Mouse (Mus musculus) midbrain, embryonic 10.5 days (tissue): ENCODE measurements around the gene Pid1. TPM values are rescaled to one million over a fixed set of nuclear protein-coding genes. Genes with fewer than 3 reads are reported as not detected.

Experiments used
- DNase-seq: peaks from one replicate; pipeline ENCODE4 v3.0.0-alpha.2; 2017; ENCODE audit warnings: low spot score
- H3K27ac ChIP-seq: fragments of 300-500 bp; sonication (generic); replicated peaks from 2 replicates; pipeline ENCODE4 v1.5.1; 2016; ENCODE audit warnings: mild to moderate bottlenecking
- H3K27me3 ChIP-seq: fragments of 300-500 bp; sonication (generic); 2 replicates; pipeline ENCODE4 v1.6.1; 2016; ENCODE audit warnings: low read depth, mild to moderate bottlenecking; ENCODE audit not compliant: poor library complexity, severe bottlenecking
- H3K36me3 ChIP-seq: fragments of 300-500 bp; sonication (generic); 2 replicates; pipeline ENCODE4 v1.6.1; 2016; ENCODE audit warnings: mild to moderate bottlenecking, moderate library complexity
- H3K4me1 ChIP-seq: fragments of 300-500 bp; sonication (generic); 2 replicates; pipeline ENCODE4 v1.6.1; 2016
- H3K4me3 ChIP-seq: fragments of 300-500 bp; sonication (generic); 2 replicates; pipeline ENCODE4 v1.5.1; 2016; ENCODE audit warnings: mild to moderate bottlenecking, moderate library complexity
- H3K9me3 ChIP-seq: fragments of 300-500 bp; sonication (generic); replicated peaks from 2 replicates; pipeline ENCODE4 v1.6.1; 2016; ENCODE audit warnings: mild to moderate bottlenecking
- WGBS: fragments of 180-500 bp; shearing (Covaris S2); methylation state at CpG from one replicate; pipeline ENCODE4 v1.1.7; 2016; 5-methylcytosine and 5-hydroxymethylcytosine counted together
- polyA plus RNA-seq: library from polyadenylated mRNA; unstranded; fragments of >200 nt; fragmentation: Nextera tagmentation; extraction: Ambion mirVana; gene quantifications from 2 replicates; pipeline ENCODE4 v1.2.1, GENCODE M21; 2016

Gene Pid1
- polyA plus RNA-seq, 1 experiment from 2014 or later: 9.6 TPM

GRCm38 (mm10) chr1:84106756-84107155 is 257.2 kb downstream of the Pid1 start:
- WGBS: 92% methylated on average over 4 of the region's 4 CpGs
- Histone ChIP-seq H3K4me3 (no peak overlapping the region), H3K27me3 (no peaks in the 10 kb centered on the region), H3K27ac (no peak overlapping the region), H3K4me1 (no peaks in the 10 kb centered on the region), H3K9me3 (no peaks in the 10 kb centered on the region), H3K36me3 (no peaks in the 10 kb centered on the region)
- no peak for DNase-seq

- Histone ChIP-seq H3K27me3 (no peaks in the 10 kb centered on the region), H3K4me1 (no peaks in the 10 kb centered on the region), H3K36me3 (no peaks in the 10 kb centered on the region), H3K9me3 (no peaks in the 10 kb centered on the region), H3K27ac (no peak overlapping the region), H3K4me3 (no peak overlapping the region)
- WGBS: 71% methylated on average over 2 of the region's 2 CpGs
- no peak for DNase-seq
These were observed 261.9 kb downstream of the Pid1 start for GRCm38 (mm10) chr1:84102052-84102451.

DNA sequence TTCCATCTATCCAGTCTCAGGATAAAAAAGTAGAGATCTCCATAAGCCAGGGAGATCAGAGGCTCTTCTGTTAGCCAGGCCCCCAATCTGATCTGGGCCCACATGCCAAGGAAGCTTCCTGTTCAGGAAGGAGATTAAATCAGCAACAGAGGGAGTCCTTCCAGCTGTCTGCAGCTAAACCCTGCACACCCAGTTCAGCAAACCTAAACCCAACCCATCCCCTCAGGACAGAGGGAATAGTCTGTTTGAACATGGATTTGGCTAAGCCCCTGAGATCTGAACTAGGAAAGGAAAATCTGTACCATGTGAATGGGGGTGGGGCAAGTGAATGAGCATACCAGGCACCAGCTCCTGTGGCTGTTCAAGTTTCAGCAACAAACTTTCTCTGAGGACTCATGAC is 266.6 kb downstream of the Pid1 start:
- Histone ChIP-seq H3K36me3 (no peaks in the 10 kb centered on the region), H3K27me3 (no peaks in the 10 kb centered on the region), H3K27ac (no peak overlapping the region), H3K4me1 (no peaks in the 10 kb centered on the region), H3K9me3 (no peaks in the 10 kb centered on the region), H3K4me3 (no peak overlapping the region)
- no peak for DNase-seq

DNA sequence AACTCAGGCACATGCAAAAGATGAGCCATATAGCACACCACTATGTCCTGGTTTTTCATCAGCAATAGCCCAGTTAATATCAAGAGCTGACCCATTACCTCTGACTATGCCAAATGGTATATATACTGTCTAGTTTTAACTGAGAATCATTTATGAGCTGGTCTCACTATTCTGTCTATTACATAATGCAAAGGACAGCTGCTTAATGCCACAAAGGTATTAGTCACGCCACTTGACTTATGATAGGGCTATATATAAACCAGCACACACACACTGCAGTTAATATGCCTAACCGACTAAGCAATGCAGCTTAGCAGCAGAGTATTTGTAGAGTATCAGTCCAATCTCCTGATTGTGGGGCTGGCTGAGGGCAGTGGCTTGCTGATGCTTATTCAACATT is 270.7 kb downstream of the Pid1 start:
- Histone ChIP-seq H3K27me3 (no peaks in the 10 kb centered on the region), H3K9me3 (no peaks in the 10 kb centered on the region), H3K36me3 (no peaks in the 10 kb centered on the region), H3K27ac (no peak overlapping the region), H3K4me3 (no peak overlapping the region), H3K4me1 (no peaks in the 10 kb centered on the region)
- DNase-seq: no peak
- WGBS: 81% methylated on average over 2 of the region's 2 CpGs

DNA sequence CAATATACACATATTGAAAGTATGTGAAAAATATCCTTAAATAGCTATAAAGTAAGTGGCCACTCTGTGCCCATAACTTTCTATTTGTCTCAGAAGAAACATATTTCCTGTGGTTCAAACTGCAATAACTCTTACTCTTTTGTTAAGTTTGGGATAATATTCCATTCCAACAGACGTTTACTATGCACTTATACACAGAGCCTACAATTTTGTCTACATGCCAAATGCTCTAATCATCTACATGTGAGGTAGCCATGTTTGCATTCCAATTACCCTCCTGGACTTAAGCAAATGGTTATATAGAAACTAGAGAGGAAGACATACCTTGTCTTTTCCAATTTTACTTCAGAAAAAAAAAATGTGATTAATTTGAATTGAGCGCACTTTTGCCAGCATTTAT is 274.3 kb downstream of the Pid1 start:
- no peak overlapping the region for H3K4me3 ChIP-seq
- WGBS: 90% methylated on average over 2 of the region's 2 CpGs
- DNase-seq: no peak
- H3K4me1 ChIP-seq: no peaks in the 10 kb centered on the region
- no peaks in the 10 kb centered on the region for H3K9me3 ChIP-seq
- no peak overlapping the region for H3K27ac ChIP-seq
- H3K27me3 ChIP-seq: no peaks in the 10 kb centered on the region
- H3K36me3 ChIP-seq: no peaks in the 10 kb centered on the region

GRCm38 (mm10) chr1:84087957-84088356 is 276.0 kb downstream of the Pid1 start:
- 61% methylated on average over 2 of the region's 2 CpGs for WGBS
- H3K27me3 ChIP-seq: no peaks in the 10 kb centered on the region
- no peaks in the 10 kb centered on the region for H3K36me3 ChIP-seq
- H3K4me3 ChIP-seq: no peak overlapping the region
- no peak overlapping the region for H3K27ac ChIP-seq
- no peaks in the 10 kb centered on the region for H3K4me1 ChIP-seq
- no peaks in the 10 kb centered on the region for H3K9me3 ChIP-seq
- DNase-seq: no peak

GRCm38 (mm10) chr1:84087325-84087724 is 276.7 kb downstream of the Pid1 start:
- H3K27me3 ChIP-seq: no peaks in the 10 kb centered on the region
- 74% methylated on average over 6 of the region's 6 CpGs for WGBS

GRCm38 (mm10) chr1:84086486-84086885 is 277.5 kb downstream of the Pid1 start:
- WGBS: 85% methylated on average over 1 of the region's 1 CpGs

More at GRCm38 (mm10) chr1:84087325-84087724, 276.7 kb downstream of the Pid1 start:
- H3K36me3 ChIP-seq: no peaks in the 10 kb centered on the region
- no peaks in the 10 kb centered on the region for H3K9me3 ChIP-seq
- no peak overlapping the region for H3K27ac ChIP-seq
- no peak overlapping the region for H3K4me3 ChIP-seq
- H3K4me1 ChIP-seq: no peaks in the 10 kb centered on the region
- no peak for DNase-seq

GRCm38 (mm10) chr1:84085361-84085760 is 278.6 kb downstream of the Pid1 start:
- H3K9me3 ChIP-seq: no peaks in the 10 kb centered on the region
- no peak for DNase-seq
- no peaks in the 10 kb centered on the region for H3K27me3 ChIP-seq
- H3K27ac ChIP-seq: no peak overlapping the region
- no peak overlapping the region for H3K4me3 ChIP-seq
- no peaks in the 10 kb centered on the region for H3K4me1 ChIP-seq
- no peaks in the 10 kb centered on the region for H3K36me3 ChIP-seq
- 94% methylated on average over 3 of the region's 3 CpGs for WGBS

More at GRCm38 (mm10) chr1:84086486-84086885, 277.5 kb downstream of the Pid1 start:
- DNase-seq: no peak
- no peaks in the 10 kb centered on the region for H3K27me3 ChIP-seq
- no peaks in the 10 kb centered on the region for H3K9me3 ChIP-seq
- no peak overlapping the region for H3K27ac ChIP-seq
- no peaks in the 10 kb centered on the region for H3K36me3 ChIP-seq
- H3K4me1 ChIP-seq: no peaks in the 10 kb centered on the region
- no peak overlapping the region for H3K4me3 ChIP-seq

- no peak overlapping the region for H3K27ac ChIP-seq
- 82% methylated on average over 8 of the region's 8 CpGs for WGBS
- no peaks in the 10 kb centered on the region for H3K27me3 ChIP-seq
- H3K36me3 ChIP-seq: no peaks in the 10 kb centered on the region
- no peaks in the 10 kb centered on the region for H3K4me1 ChIP-seq
- 0 out of 2 replicates have a peak, but pooled peaks cover 4% of the 10 kb centered on the region for H3K9me3 ChIP-seq
- no peak for DNase-seq
- H3K4me3 ChIP-seq: no peak overlapping the region
These were observed 284.4 kb downstream of the Pid1 start for GRCm38 (mm10) chr1:84079566-84079965.

DNA sequence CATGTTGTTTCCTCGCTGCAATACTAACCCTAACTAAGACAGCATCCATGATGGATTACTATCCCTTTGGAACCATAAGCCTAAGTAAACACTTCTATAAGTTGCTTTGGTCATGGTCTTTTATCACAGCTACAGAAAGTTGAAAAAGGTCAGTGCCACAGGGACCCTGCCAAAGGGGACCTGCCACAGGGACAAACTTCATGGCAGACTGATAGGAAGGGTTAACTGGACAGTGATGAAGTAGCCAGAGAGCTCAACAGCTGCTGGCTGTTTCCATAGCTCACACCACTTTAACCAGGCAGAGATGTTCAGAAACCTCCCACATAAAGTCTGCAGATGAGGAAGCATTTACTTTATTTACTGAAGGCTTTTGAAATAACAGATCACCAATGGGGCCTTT is 287.0 kb downstream of the Pid1 start:
- DNase-seq: no peak
- 82% methylated on average over 1 of the region's 1 CpGs for WGBS
- no peaks in the 10 kb centered on the region for H3K4me1 ChIP-seq

GRCm38 (mm10) chr1:84056884-84057630 is 306.9 kb downstream of the Pid1 start:
- H3K27ac ChIP-seq: no peak overlapping the region
- no peaks in the 10 kb centered on the region for H3K9me3 ChIP-seq
- no peak for DNase-seq
- no peaks in the 10 kb centered on the region for H3K36me3 ChIP-seq
- no peak overlapping the region for H3K4me3 ChIP-seq
- H3K4me1 ChIP-seq: peaks cover 12% of the 10 kb centered on the region
- H3K27me3 ChIP-seq: no peaks in the 10 kb centered on the region
- WGBS: 77% methylated on average over 5 of the region's 5 CpGs

More for the DNA sequence above, 287.0 kb downstream of the Pid1 start:
- Histone ChIP-seq H3K9me3 (0 out of 2 replicates have a peak, but pooled peaks cover 4% of the 10 kb centered on the region), H3K27me3 (no peaks in the 10 kb centered on the region), H3K27ac (no peak overlapping the region), H3K36me3 (no peaks in the 10 kb centered on the region), H3K4me3 (no peak overlapping the region)

- Histone ChIP-seq H3K36me3 (no peaks in the 10 kb centered on the region), H3K4me3 (no peak overlapping the region), H3K27me3 (no peaks in the 10 kb centered on the region), H3K9me3 (no peaks in the 10 kb centered on the region), H3K27ac (no peak overlapping the region), H3K4me1 (peaks cover 12% of the 10 kb centered on the region)
- 97% methylated on average over 1 of the region's 1 CpGs for WGBS
- DNase-seq: no peak
These were observed 307.7 kb downstream of the Pid1 start for GRCm38 (mm10) chr1:84056306-84056705.
